Mouse (Mus musculus) right cerebral cortex, adult 2 months (tissue): ENCODE measurements at regions not wholly inside any gene's neighbourhood (a gene's known extent, or its start where the extent isn't known, plus 50 kb on each side); places are given as distances from the start of the nearest gene placed in this dataset.
"Not testable (repeated sequence)": the region's sequence is repeated elsewhere in the genome, so short reads cannot be mapped to it uniquely, and the experiment has no call there.

Experiments
- DNase-seq, 2 experiments: peaks; one replicate each; pipeline ENCODE4 v3.0.0; 2021 to 2022; ENCODE audit warnings: low spot score in 2 of 2

GRCm38 (mm10) chr13:20039590-20039989 is 50.8 kb upstream of the Elmo1 start:
- DNase-seq, result no peak

DNA sequence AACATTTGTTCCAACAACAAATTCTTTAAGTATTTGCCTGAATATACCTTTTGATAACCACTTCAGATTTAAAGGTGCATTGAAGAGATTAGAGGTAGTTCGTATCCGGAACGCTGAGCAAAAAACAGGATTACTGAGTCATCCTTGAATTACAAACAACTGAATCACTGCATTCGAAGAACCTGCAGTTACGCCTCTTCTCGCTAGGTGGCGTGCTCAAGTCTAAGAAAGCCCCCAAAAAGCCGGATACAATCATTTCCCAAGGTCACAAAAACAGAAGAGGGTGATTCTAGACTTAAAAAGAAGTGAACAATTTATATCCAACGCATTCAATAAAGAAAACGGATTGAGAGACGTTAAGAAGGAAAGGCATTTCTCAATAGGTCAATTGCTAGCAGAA is 51.9 kb upstream of the Elmo1 start:
- peak; percentile 57 to 60 for DNase-seq

DNA sequence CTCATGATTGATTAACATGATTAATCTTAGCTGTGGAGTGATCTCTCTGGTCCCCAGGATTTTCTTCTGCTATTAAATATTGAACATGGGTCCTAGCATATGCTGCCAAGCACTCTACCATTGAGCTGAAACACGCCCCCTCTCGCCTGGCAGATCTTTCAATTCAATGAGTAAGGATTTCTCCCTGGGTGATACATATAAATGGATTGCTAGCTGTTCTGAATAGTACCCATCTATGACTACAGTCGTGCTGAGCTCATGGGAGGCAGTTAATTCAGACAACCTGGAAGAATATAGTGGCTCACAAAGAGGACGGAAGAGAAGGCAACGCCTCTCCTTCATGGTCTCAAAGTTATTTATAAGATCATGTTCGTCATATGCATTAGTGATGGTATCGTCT is 53.0 kb upstream of the Elmo1 start:
- peak; percentile 8 to 36 for DNase-seq

- DNase-seq, result no peak
Observed at GRCm38 (mm10) chr13:20033937-20034735, 56.3 kb upstream of the Elmo1 start.

GRCm38 (mm10) chr13:20031660-20032059 is 58.7 kb upstream of the Elmo1 start:
- no peak for DNase-seq

DNA sequence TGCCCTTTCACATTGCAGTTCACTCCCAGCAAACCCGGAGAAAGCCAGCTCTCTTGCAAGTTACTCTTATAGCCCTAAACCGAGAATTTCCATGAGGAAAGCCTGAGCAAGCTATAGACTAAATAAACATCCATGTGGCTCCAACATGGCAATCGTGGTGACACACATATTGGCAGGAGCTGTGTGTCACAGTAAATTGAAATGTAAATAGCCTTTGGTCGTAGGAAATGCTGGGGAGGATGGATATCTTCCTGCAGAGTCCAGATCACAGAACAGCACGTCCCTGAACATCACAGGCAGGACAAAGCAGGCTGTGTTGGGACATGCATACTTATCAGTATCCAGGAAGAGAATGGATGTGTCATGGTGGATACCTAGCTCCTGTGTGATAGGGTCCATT is 59.3 kb upstream of the Elmo1 start:
- no peak for DNase-seq

GRCm38 (mm10) chr13:20026612-20027011 is 63.8 kb upstream of the Elmo1 start:
- no peak for DNase-seq

GRCm38 (mm10) chr13:20016454-20016853 is 73.9 kb upstream of the Elmo1 start:
- DNase-seq, result not testable (repeated sequence)

- DNase-seq, result no peak
Observed at GRCm38 (mm10) chr13:20012621-20013020, 77.8 kb upstream of the Elmo1 start.

DNA sequence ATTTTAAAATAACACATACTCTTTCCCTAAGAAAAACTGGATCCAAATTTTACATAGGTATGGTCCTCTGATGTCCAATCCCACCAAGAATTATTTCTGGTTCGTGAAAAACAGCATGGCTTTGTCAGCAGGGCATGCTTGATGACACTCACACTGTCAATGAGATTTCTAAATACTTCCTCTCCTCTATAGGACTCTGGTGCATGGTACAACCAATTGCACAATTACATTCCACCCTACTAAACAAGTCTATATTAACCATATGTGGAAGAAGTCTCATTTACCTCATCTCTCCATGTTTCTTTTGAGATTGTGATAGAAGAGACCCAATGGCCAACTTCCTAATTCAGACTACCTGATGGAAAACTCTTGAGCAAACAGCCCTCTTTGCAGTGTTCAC is 81.2 kb upstream of the Elmo1 start:
- DNase-seq, result no peak

- no peak for DNase-seq
Observed at GRCm38 (mm10) chr13:20007561-20007960, 82.8 kb upstream of the Elmo1 start.

DNA sequence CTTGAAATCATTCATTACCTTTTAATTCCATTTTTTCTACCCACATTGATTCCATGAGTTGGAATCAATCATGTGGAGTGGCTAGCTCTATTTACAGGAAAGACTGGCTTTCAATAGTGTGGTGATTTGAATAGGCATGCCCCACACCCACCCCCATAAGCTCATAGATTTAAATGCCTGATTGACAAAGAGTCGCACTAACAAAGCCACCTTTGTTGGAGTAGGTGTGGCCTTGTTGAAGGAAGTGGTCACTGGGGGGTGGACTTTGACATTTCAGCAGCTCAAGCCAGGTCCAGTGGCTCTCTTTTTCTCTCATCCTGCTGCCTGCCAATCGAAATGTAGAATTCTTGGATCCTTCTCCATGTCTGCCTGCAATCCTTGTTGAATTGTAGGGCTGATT is 92.8 kb upstream of the Elmo1 start:
- DNase-seq, result no peak

DNA sequence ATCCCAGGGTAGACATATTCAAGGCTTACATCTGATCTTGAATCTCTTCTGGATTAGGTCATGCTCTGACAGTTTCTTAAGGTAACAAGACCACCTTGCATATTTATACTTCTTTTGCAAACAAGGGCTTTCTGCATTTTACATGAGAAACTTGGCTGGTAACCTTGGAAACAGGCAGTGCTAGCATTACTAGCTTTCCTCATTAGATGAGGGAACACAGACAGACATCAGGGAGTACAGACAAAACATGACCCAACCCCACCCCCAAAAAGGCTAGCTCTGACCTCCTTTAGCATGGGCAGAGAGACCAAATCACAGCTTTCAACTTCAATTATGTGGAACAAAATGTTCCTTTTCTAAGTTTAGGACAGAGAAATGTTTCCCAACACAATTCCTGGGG is 114.8 kb upstream of the Elmo1 start:
- DNase-seq, result no peak

DNA sequence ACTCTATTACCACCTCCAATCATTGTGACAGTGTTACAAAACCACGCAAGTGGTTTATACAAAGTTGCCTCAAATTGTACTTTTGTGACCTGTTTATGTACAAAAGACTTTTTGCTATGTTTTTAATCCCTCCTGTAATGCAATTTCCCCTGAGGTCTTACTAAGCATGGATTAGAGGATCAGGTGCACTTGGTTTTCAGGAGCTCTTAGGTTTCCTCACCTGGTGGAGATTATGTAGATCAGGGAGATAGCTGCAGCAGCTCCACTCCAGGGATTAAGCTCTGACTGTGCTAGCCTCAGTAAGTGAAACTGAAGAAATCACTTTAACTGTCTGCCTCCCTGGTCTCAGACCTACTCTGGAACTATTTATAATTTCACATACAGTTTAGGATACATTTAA is 123.8 kb upstream of the Elmo1 start:
- no peak for DNase-seq

GRCm38 (mm10) chr13:19963031-19963430 is 127.4 kb upstream of the Elmo1 start:
- DNase-seq, result no peak

DNA sequence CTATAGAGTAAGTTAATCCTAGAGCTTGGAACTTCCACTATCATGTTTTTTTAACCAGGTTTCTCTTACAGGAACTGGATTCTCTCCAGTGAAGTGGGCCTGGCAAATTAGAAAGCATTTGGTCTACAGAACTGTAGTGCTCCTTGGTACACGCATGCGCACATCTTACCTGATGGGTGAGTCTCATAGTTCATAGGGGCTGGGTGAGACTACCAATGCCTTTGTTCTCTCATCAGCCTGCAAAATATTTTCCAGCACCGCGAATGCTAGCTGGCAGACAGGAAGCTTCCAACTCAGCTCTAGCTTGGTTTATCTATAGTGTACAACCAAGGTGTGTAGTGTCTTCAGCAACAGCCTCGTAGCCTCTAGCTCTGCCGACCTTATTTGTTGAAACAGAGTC is 104.7 kb upstream of the Gpr141 start:
- no peak for DNase-seq

GRCm38 (mm10) chr13:19927807-19928206 is 103.8 kb upstream of the Gpr141 start:
- no peak for DNase-seq

- peak in 1 of 2 experiments; percentile 5 for DNase-seq
Observed at GRCm38 (mm10) chr13:19921084-19921827, 97.2 kb upstream of the Gpr141 start.

DNA sequence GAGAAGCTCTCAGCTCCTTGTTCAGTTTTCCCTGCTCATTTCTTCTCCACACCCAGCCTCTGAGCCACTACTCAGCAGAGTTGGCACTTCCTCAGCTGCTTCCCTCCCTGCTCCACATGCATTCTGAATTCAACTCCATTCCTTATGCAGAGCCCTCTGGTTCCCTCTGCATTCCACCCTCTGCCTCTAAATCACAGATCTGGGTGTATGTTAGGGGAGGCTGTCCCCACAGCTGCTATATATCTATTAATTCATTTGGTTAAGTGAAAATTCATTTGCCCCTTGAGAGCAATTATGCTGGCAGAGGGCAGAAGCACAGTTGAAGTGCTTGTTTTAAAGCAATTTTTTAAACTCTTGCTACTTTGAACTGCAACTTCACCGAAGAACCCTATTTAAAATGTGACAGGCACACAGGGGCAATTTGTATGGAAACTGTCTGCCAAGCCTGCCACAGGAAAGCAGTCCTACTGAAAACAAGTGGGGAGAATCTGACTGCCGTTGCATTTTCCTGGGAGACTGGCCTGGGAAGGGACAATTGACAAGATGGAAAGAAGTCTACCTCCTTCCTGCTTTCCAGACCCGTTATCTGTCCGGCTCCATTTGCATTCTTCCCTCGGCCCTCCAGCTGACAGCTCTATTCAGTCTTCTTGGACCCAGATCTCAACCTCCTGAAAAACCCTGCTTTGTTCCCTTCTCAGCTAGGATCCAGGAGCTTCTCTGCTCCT is 88.0 kb upstream of the Gpr141 start:
- DNase-seq, result no peak

GRCm38 (mm10) chr13:19902786-19903185 is 78.7 kb upstream of the Gpr141 start:
- no peak for DNase-seq

- DNase-seq, result no peak
Observed at GRCm38 (mm10) chr13:19897191-19897590, 73.1 kb upstream of the Gpr141 start.

DNA sequence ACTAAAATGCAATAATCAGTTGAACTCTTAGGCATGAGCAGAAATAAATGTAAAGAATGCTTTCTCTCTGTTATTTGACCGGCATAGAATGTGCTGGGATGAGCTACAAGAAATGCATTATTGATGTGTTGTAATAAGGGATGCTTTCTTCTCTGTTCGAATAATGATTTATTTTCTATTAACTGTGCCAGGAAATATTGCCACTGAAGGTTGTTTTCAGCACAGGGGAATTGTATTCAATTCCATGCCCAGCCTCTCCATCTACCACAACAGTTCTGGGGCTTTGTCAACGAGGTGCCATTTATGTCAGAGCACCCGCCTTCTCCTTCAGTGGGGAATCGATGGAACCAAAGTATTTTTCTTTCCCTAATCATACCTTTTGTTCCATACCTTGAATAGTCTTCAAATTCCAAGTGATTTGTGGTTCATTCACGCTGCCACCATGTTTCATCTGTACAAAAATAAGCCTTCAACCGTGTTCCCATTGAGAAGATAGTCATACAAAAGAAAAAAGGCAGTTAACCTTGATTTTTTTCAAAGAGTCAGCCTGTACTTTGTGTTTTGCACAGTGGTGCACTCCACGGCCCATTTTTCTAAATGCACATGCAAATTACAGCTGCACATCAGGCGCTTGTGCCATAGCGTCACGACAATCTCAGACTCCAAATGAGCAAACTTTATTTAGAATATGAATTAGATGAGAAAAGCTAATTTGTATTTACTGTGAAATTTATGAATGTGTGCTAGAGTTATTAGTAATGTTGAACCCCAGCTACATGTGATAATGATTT is 65.1 kb upstream of the Gpr141 start:
- no peak for DNase-seq
